Mouse (Mus musculus): ENCODE measurements at regions not wholly inside any gene's neighbourhood (a gene's known extent, or its start where the extent isn't known, plus 50 kb on each side); places are given as distances from the start of the nearest gene placed in this dataset.

GRCm38 (mm10) chr17:9723484-9723883 is 54.0 kb upstream of the Pabpc6 start:
- Histone ChIP-seq H3K4me3 (ENCODE audit: low read depth, low read length) (no peak overlapping the region), H3K9me3 (ENCODE audit: low read depth, low read length) (no peaks in the 10 kb centered on the region), H3K36me3 (ENCODE audit: insufficient read depth) (no peaks in the 10 kb centered on the region), H3K4me1 (ENCODE audit: insufficient read depth) (no peaks in the 10 kb centered on the region), H3K9ac (no peak overlapping the region), H3K4me2 (no peak overlapping the region), H3K27me3 (ENCODE audit: insufficient read depth, low read length) (no peaks in the 10 kb centered on the region), H3K27ac (ENCODE audit: low read depth) (no peak overlapping the region)
- DNase-seq = peak; percentile 69
- WGBS = 29% methylated on average over 4 of the region's 4 CpGs
- no peak for TF ChIP-seq CTCF (IDR thresholded peaks at IDR 0.05; ENCODE audit: low read depth)
- ATAC-seq (ENCODE audit: insufficient read depth) = peak; percentile 35; the same call in 1 of the 2 replicates

GRCm38 (mm10) chr17:9722709-9723108 is 53.2 kb upstream of the Pabpc6 start:
- Histone ChIP-seq H3K27me3 (ENCODE audit: insufficient read depth, low read length) (no peaks in the 10 kb centered on the region), H3K9ac (no peak overlapping the region), H3K36me3 (ENCODE audit: insufficient read depth) (no peaks in the 10 kb centered on the region), H3K27ac (ENCODE audit: low read depth) (no peak overlapping the region), H3K4me1 (ENCODE audit: insufficient read depth) (no peaks in the 10 kb centered on the region), H3K9me3 (ENCODE audit: low read depth, low read length) (no peaks in the 10 kb centered on the region), H3K4me2 (no peak overlapping the region), H3K4me3 (ENCODE audit: low read depth, low read length) (no peak overlapping the region)
- ATAC-seq (ENCODE audit: insufficient read depth) (no peak), DNase-seq (no peak)
- no peak for TF ChIP-seq CTCF (IDR thresholded peaks at IDR 0.05; ENCODE audit: low read depth)
- 11% methylated on average over 4 of the region's 4 CpGs for WGBS
